In genomic region chr4:32508572-32508971, GRCm38 (mm10) we compare ENCODE assay signal across 13 mouse cellular contexts.
A peak's percentile ranks its signal among the peaks of the same experiment; 100 is the strongest.
DNase-seq lines count a peak whose midpoint lies in the region; ATAC-seq and TF ChIP-seq lines count a peak whose summit lies in the region.
"Had no signal": no experiment of that assay in that cellular context is flagged by ENCODE, and none has a peak within 500 bp of the region (broad histone marks: within the 10 kb centered on the region; RNA-seq: fewer than 3 reads in every experiment).

No protein-coding gene starts in this region.

- no peak overlapping the region for H3K9ac ChIP-seq in heart, embryonic 11.5 days (ENCODE audit: low read depth, low read length)
- H3K9ac ChIP-seq in neural tube, embryonic 13.5 days: peak overlapping the region; percentile 18; the same call in 1 of the 2 replicates
- H3K9ac ChIP-seq in hindbrain, embryonic 15.5 days: no peak overlapping the region
- no peak overlapping the region for H3K9ac ChIP-seq in stomach, postnatal 0 days (ENCODE audit: low read length)
- H3K9ac ChIP-seq: liver, embryonic 12.5 days had no signal

- TF ChIP-seq CTCF in stomach, postnatal 0 days (IDR thresholded peaks at IDR 0.05; ENCODE audit: low read depth): no peak

- DNase-seq in heart, postnatal 10 days: no peak
- DNase-seq in neural tube, embryonic 10.5 days (ENCODE audit: extremely low spot score, low spot score): no peak
- DNase-seq in stomach, postnatal 0 days (ENCODE audit: low spot score): no peak
- no peak for DNase-seq in yolk sac, embryonic 10.5 days (ENCODE audit: low spot score)
- DNase-seq in adrenal gland, adult 8-10 months: no peak
- DNase-seq: gastrocnemius, postnatal 14 days; kidney, postnatal 14 days; right cerebral cortex, postnatal 25 days; thymus, postnatal 25 days had no signal

- TF ChIP-seq EP300 in stomach, postnatal 0 days (optimal IDR thresholded peaks at IDR 0.05): no peak

- H3K4me1 ChIP-seq in heart, embryonic 11.5 days (ENCODE audit: control insufficient read depth, insufficient read depth, low read length): peaks cover 23% of the 10 kb centered on the region
- H3K4me1 ChIP-seq in neural tube, embryonic 13.5 days (replicated peaks): peaks cover 41% of the 10 kb centered on the region
- peaks cover 32% of the 10 kb centered on the region for H3K4me1 ChIP-seq in hindbrain, embryonic 15.5 days (replicated peaks)
- H3K4me1 ChIP-seq in stomach, postnatal 0 days (replicated peaks; ENCODE audit: control insufficient read depth, insufficient read depth): no peaks in the 10 kb centered on the region
- H3K4me1 ChIP-seq: liver, embryonic 12.5 days had no signal

- intact Hi-C loops in heart, postnatal 10 days (cut with DNase I): loop anchor here (10.0 kb wide), 1 partner anchor 114 kb away; no protein-coding TSS in a partner anchor

- H3K4me3 ChIP-seq in heart, embryonic 11.5 days (ENCODE audit: low read depth, low read length): no peak overlapping the region
- no peak overlapping the region for H3K4me3 ChIP-seq in neural tube, embryonic 13.5 days
- no peak overlapping the region for H3K4me3 ChIP-seq in hindbrain, embryonic 15.5 days
- H3K4me3 ChIP-seq in stomach, postnatal 0 days (ENCODE audit: low read depth, low read length): no peak overlapping the region
- H3K4me3 ChIP-seq: liver, embryonic 12.5 days had no signal

- no peaks in the 10 kb centered on the region for H3K36me3 ChIP-seq in heart, embryonic 11.5 days (ENCODE audit: control insufficient read depth, insufficient read depth, low read length)
- H3K36me3 ChIP-seq in neural tube, embryonic 13.5 days: peaks cover 8% of the 10 kb centered on the region; the same call in 1 of the 2 replicates
- H3K36me3 ChIP-seq in hindbrain, embryonic 15.5 days: no peaks in the 10 kb centered on the region
- no peaks in the 10 kb centered on the region for H3K36me3 ChIP-seq in stomach, postnatal 0 days (ENCODE audit: control insufficient read depth, insufficient read depth, low read length)
- H3K36me3 ChIP-seq: liver, embryonic 12.5 days had no signal

- H3K27me3 ChIP-seq in heart, embryonic 11.5 days (ENCODE audit: control insufficient read depth, insufficient read depth, low read length): no peaks in the 10 kb centered on the region
- H3K27me3 ChIP-seq in neural tube, embryonic 13.5 days: no peaks in the 10 kb centered on the region
- H3K27me3 ChIP-seq in hindbrain, embryonic 15.5 days: no peaks in the 10 kb centered on the region
- no peaks in the 10 kb centered on the region for H3K27me3 ChIP-seq in stomach, postnatal 0 days (ENCODE audit: control insufficient read depth, insufficient read depth, low read length)
- H3K27me3 ChIP-seq: liver, embryonic 12.5 days had no signal

- peak overlapping the region; percentile 72 for H3K27ac ChIP-seq in heart, embryonic 11.5 days (ENCODE audit: low read depth, low read length)
- H3K27ac ChIP-seq in neural tube, embryonic 13.5 days (replicated peaks): peak overlapping the region; percentile 81
- H3K27ac ChIP-seq in hindbrain, embryonic 15.5 days (replicated peaks): peak overlapping the region; percentile 75
- 0 out of 2 replicates have a peak overlapping the region, but pooled peaks have one; percentile 49 for H3K27ac ChIP-seq in stomach, postnatal 0 days (replicated peaks)
- H3K27ac ChIP-seq: liver, embryonic 12.5 days had no signal

- no peaks in the 10 kb centered on the region for H3K9me3 ChIP-seq in heart, embryonic 11.5 days (replicated peaks; ENCODE audit: control insufficient read depth, low read length)
- H3K9me3 ChIP-seq in neural tube, embryonic 13.5 days: no peaks in the 10 kb centered on the region
- no peaks in the 10 kb centered on the region for H3K9me3 ChIP-seq in hindbrain, embryonic 15.5 days
- H3K9me3 ChIP-seq in stomach, postnatal 0 days (ENCODE audit: control insufficient read depth, low read length): no peaks in the 10 kb centered on the region
- H3K9me3 ChIP-seq: liver, embryonic 12.5 days had no signal

- ATAC-seq in heart, embryonic 11.5 days (replicated peaks; ENCODE audit: insufficient number of reproducible peaks, low FRiP score, low TSS enrichment): no peak
- 0 out of 2 replicates have a peak, but pooled peaks have one; percentile 10 for ATAC-seq in neural tube, embryonic 13.5 days (ENCODE audit: low read depth)
- peak; percentile 63; the same call in 1 of the 2 replicates for ATAC-seq in hindbrain, embryonic 15.5 days (ENCODE audit: low FRiP score, low read depth)
- ATAC-seq in stomach, postnatal 0 days (ENCODE audit: low FRiP score, low TSS enrichment): no peak
- ATAC-seq: liver, embryonic 12.5 days had no signal

- no peak overlapping the region for H3K4me2 ChIP-seq in heart, embryonic 11.5 days
- H3K4me2 ChIP-seq in neural tube, embryonic 13.5 days: 0 out of 2 replicates have a peak overlapping the region, but pooled peaks have one; percentile 9
- no peak overlapping the region for H3K4me2 ChIP-seq in hindbrain, embryonic 15.5 days
- no peak overlapping the region for H3K4me2 ChIP-seq in stomach, postnatal 0 days (replicated peaks; ENCODE audit: low read depth)
- H3K4me2 ChIP-seq: liver, embryonic 12.5 days had no signal

- 78% methylated on average over 2 of the region's 2 CpGs for WGBS in heart, embryonic 11.5 days (ENCODE audit: insufficient replicate concordance)
- 37% methylated on average over 2 of the region's 2 CpGs for WGBS in neural tube, embryonic 13.5 days
- WGBS in hindbrain, embryonic 15.5 days: 29% methylated on average over 2 of the region's 2 CpGs
- 37% methylated on average over 2 of the region's 2 CpGs for WGBS in stomach, postnatal 0 days

Comparison
In these comparisons a context has a peak if more than half of its experiments do, and no peak if none do; other contexts are left out.
1. ATAC-seq: peak in neural tube, embryonic 13.5 days (single experiment) and hindbrain, embryonic 15.5 days (single experiment); none in heart, embryonic 11.5 days (single experiment) and stomach, postnatal 0 days (single experiment).
2. Peak in every context shown above with its lines, with median percentiles within 50 percentile points of each other: H3K27ac ChIP-seq.